Mouse (Mus musculus): ENCODE results near the gene Gnb1l.

- TF ChIP-seq GATA1 (IDR thresholded peaks at IDR 0.05; ENCODE audit: borderline replicate concordance, low read length) (no peak), FLI1 (IDR thresholded peaks at IDR 0.05; ENCODE audit: low read length) (no peak)
Observed at GRCm38 (mm10) chr16:18568599-18568998, 70.1 kb downstream of the Gnb1l start.
